Mouse (Mus musculus) heart, postnatal 25 days (tissue): Measurements from ENCODE around the gene Tmem14c. TPM values are rescaled to one million over a fixed set of nuclear protein-coding genes. Genes with fewer than 3 reads are reported as not detected.
"Not testable (repeated sequence)": the region's sequence is repeated elsewhere in the genome, so short reads cannot be mapped to it uniquely, and the experiment has no call there.

Source experiments
- DNase-seq: peaks from one replicate; pipeline ENCODE4 v3.0.0; 2022; ENCODE audit warnings: low spot score
- intact Hi-C: fragments of 180-260 bp; cut with DNase I; formaldehyde crosslinking; loops from one replicate; pipeline ENCODE4 v1.15.1; 2025
- total RNA-seq, 2 experiments: library from RNA; stranded (reverse); gene quantifications; 2 replicates each; pipeline ENCODE4 v1.2.3; 2021

The Tmem14c gene
- 100 to 1,000 TPM; 188 to 203 TPM for total RNA-seq

DNA sequence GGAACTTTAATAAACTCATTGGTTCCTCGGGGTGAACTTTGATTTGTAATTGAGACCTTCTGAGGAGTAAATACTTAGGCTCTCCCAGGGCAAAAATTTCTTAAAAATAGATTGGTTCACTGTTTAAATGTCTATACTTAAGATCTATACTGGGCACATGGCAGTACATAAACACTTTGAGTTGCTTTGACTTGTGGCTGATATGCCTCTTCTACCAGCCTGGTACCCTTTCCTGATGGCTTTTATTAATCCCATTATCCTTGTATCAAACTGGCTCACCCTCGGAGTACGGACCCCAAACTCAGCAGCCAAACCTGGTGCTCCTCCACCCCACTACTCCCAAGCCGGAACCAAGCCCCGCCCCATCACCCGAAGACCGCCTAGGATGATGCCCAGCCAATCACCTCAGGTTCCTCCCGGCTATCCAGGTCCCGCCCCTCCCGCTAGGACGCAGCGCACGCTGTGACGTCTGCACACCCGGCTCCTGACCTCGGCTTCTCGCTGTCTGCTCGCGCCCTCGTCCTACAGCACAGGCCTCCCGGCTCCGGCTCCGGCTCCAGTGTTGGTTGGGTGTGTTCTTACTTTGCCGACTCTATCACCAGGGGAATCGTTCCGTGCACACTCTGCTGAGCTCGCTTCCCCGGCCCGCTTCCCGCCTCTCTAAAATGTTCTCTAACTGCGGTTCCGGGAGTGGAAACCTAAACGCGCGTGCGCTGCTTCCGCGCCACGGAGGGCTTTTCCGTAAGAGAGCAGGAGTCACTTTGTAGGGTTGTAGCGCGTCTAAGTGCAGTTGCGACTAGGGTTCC lies at the start of gene Tmem14c:
Gene Tmem14c (plus strand): TSS at position 464 of the 806 bp plus-strand sequence.
- DNase-seq: peak; percentile 90
- intact Hi-C loops: loop anchor here (2.0 kb wide), 1 partner anchor 15 kb away; the partner anchor contains the start of gene Pak1ip1

DNA sequence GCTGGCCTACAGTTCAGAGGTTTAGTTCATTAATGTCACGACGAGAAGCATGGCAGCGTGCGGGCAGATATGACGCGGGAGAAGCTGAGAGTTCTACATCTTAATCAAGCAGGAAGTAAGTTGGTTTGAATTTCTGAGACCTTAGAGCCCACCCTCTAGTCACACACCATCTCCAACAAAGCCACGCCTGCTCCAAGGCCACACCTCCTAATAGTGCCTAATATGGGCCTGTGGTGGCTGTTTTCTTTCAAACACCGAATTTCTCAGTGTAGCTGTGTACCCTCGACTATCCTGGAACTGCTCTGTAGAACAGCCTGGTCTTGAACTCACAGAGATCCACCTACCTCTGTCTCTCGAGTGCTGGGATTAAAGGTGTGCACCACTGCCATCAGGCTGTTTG lies 48.5 kb upstream of the Tmem14c start:
- no peak for DNase-seq
- intact Hi-C loops: no loop called here

DNA sequence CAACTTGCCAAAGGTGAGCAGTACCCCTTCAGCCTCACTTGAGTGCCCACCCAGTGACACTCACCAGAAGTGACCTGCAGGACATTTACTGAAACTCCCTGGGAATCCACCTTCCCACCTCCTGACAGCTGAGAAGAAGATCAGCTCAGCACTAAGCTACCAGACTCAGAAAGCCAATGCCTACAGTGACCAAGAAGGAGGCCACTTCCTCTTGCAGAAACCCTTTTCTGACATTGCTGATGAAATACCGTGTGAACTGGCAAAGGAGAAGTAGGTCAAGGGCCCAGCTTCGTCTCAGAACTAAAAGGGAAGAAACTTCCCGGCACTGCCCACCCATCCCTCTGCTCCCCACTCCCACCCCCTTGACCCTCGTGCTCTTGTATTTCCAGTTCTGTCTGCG lies 47.5 kb upstream of the Tmem14c start:
- intact Hi-C loops: no loop called here
- DNase-seq: no peak

DNA sequence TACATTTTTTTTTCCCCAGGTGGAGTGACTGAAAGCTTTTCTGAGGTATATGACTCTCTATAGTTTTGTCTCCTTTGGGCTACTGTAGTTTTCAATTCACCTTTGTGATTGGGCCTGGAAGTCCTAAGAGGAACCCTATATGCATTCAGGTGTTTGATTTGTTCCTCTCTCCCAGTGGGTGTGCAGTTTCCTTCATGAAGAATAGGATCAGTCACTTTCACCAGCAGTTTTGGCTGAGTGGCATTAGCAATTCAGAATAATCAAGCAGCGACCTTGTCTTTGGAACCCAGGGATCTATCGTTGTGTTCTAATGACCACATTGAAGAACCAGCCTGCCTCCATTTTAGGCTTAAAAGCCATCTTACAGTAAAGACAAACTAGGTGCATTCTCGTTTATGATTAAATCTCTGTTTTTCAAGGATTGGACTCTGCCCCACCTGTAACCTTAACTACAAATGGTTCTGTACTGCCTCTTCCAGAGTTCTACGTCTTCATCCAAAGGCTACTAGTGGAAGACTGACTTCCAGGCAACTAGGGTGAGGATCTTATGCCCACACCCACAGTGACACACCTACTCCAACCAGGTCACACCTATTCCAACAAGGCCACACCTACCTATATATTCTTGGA lies 46.2 kb upstream of the Tmem14c start:
- DNase-seq: no peak
- intact Hi-C loops: no loop called here

DNA sequence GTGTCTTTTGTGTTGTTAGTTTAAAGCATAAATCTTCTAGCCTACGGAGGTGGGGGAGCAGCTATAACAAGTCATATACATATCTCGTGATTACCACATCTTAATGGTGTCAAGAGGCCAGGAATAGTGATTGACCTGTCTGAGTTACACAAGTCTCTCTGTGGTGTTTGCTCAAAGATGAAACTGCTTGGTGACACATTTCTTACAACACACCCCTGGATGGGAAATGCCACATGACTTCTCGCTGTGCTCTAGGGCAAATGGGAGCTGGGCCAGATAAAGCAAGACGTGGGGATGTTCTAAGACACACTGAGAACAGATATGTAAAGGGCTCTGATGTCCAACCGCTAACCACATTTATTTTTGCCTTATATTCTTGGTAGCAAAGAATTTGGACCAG lies 44.8 kb upstream of the Tmem14c start:
- intact Hi-C loops: no loop called here
- no peak for DNase-seq

DNA sequence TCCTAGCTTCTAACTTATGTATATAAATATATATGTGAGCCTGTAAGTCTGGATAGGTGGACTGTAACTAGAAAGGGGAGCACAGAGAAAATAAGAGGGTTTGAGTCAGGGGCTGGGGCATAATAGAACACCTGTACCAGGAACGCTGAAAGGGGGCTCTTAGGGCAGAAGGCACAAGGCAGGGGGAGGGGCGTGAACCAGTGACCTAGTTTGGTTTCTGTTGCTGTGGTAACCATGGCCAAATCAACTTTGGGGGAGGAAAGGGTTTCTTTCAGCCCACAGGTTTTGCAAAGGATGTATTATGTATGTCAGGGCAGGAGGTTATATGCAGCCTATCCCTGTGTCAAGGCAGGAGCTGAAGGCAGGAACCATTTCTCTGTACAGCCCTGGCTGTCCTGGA lies 44.3 kb upstream of the Tmem14c start:
- DNase-seq: no peak
- intact Hi-C loops: no loop called here

DNA sequence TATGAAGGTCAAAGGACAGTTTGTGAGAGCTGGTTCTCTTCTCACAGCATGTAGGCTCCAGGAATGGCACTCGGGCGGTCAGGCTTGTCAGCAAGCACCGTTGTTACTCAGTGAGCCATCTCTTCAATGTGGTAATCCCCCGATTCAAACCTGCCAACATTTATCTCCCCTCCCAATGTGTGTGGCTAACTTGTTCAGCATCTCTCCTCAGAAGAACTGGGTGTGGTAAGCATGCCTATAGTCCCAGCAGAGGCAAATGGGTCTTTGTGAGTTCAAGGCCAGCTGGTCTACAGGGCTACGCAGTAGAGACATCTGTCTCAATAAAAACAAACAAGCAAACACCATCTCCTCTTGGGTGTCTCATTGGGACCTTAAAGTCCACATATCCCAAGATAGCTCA lies 43.1 kb upstream of the Tmem14c start:
- intact Hi-C loops: no loop called here
- DNase-seq: no peak

DNA sequence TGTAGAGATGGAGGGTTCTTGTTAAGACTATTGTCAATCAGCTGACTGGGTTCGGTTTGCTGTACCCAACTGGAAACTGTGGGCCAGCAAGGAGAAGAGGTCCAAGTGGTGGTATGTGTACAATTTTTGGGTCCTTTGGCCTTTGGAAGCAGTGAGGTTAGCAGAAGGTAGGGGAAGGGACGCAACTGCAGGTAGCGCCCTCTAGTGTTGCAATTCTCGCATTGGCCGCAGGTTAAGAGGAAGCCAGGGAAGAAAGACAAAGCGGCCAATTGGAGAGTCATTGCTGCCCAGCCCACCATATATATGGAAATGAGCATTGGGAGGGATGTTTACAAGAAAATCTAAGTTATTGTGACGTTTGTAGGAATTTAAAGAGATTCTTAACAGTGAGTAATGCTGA lies 38.5 kb upstream of the Tmem14c start:
- DNase-seq: no peak
- intact Hi-C loops: loop anchor here (2.0 to 5.0 kb wide), 4 partner anchors 61 to 185 kb away; no protein-coding TSS in a partner anchor

DNA sequence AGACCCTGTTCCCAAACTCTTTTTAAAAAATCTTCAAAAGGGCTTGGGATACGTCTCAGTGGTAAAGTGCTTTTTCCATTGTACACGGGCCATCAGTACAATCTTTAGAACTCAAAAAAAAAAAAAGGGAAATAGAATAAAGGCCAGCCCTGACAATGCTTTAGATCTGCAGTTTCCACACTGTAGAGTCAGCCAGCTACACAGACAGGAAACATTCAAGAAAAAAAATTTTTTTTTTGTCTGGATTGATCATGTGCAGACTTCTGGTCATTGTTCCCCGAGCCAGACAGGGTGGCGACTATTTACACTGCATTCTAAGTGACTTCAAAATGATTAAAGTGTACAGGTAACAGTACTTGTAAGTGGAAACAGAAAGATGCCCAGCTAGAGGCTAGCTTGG lies 37.4 kb upstream of the Tmem14c start:
- DNase-seq: no peak
- intact Hi-C loops: loop anchor here (2.0 to 5.0 kb wide), 2 partner anchors 92 to 186 kb away; no protein-coding TSS in a partner anchor

DNA sequence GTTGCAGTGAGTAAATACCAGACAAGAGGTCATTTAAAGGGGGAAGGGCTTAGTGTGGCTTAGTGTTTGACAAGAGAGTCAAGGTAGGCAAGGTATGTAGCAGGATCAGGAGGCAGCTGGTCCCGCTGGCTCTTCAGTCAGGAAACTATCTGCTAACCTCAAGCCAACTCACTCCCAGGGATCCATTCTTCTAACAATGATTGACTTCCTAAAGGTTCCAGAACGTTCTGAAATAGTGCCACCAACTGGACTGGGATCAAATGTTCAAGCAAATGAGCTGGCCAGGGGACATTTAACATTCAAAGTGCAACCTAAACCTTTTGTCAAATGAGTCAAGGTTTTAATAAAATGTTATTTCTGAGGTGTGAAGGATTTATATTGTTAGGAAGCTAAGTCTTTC lies 36.8 kb upstream of the Tmem14c start:
- no peak for DNase-seq

DNA sequence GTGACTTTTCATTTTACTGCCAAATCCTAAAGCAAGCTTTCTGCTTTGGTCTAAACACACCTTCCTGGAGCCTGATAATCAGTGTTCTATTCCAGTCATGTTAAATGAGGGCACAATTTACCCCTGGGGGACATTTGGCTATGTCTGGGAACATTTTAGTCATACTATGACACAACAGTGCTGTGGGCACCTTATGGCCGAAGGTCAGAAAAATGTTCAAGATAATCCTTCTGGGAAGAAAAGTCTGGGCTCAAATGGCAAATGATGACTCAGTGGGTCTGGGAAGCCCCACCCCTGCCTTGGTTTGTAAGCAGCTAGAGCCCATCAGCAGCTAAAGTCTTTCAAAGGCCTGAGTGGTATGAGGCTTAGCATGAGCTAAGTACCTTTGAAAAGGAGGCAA lies 33.3 kb upstream of the Tmem14c start:
- DNase-seq: no peak
- intact Hi-C loops: no loop called here

More for the DNA sequence above, 36.8 kb upstream of the Tmem14c start:
- intact Hi-C loops: loop anchor here (2.0 to 5.0 kb wide), 2 partner anchors 93 to 187 kb away; no protein-coding TSS in a partner anchor

DNA sequence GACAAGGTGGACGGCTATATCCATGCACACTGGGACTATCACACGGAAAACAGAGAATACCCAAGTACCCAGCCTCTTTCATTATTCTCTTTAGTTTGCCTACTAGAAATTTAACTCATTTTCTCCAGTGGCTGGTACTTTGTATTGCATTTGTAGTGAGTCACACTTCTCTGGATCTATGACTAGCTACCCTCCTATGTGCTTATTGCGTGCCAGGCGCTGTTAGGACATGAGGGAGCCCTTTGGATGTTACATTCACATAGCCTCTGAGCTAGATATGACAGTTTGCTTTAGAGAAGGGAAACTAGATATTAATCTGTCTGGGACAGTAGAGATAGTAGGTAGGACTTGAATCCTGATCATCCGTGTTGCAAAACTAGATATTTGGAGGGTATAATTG lies 30.0 kb upstream of the Tmem14c start:
- no peak for DNase-seq
- intact Hi-C loops: no loop called here

DNA sequence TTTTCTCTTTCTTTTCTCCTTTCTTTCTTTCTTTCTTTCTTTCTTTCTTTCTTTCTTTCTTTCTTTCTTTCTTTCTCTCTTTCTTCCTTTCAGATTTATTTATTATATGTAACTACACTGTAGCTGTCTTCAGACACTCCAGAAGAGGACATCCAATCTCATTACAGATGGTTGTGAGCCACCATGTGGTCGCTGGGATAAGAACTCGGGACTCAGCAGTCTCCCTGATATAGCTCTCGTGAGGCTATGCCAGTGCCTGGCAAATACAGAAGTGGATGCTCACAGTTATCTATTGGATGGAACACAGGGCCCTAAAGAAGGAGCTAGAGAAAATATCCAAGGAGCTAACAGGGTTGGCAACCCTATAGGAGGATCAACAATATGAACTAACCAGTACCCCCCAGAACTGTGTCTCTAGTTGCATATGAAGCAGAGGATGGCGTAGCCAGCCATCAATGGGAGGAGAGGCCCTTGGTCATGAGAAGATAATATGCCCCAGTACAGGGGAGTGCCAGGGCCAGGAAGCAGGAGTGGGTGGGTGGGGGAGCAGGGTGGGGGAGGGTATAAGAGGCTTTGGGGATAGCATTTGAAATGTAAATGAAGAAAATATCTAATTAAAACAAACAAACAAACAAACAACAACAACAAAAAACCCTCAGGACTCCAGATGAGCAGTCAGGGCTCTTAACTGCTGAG lies 28.3 kb upstream of the Tmem14c start:
- intact Hi-C loops, DNase-seq: not testable (repeated sequence)

DNA sequence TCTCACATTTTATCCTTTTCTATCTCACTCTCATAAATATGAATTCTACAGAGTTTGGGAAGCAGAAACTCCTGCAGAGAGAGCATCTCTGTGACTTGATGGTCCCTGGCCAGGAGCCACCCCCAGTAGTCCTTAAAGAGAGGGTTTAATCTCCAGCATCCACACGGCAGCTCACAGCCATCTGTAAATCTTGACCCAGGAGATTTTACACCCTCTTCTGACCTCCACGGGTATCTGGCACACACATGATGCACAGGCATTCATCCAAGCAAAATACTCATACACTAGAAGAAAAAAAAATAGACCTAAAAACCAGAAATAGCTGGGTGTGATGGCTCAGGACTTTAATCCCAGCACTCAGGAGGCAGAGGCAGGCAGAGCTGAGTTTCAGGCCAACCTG lies 27.7 kb upstream of the Tmem14c start:
- intact Hi-C loops: no loop called here
- no peak for DNase-seq

DNA sequence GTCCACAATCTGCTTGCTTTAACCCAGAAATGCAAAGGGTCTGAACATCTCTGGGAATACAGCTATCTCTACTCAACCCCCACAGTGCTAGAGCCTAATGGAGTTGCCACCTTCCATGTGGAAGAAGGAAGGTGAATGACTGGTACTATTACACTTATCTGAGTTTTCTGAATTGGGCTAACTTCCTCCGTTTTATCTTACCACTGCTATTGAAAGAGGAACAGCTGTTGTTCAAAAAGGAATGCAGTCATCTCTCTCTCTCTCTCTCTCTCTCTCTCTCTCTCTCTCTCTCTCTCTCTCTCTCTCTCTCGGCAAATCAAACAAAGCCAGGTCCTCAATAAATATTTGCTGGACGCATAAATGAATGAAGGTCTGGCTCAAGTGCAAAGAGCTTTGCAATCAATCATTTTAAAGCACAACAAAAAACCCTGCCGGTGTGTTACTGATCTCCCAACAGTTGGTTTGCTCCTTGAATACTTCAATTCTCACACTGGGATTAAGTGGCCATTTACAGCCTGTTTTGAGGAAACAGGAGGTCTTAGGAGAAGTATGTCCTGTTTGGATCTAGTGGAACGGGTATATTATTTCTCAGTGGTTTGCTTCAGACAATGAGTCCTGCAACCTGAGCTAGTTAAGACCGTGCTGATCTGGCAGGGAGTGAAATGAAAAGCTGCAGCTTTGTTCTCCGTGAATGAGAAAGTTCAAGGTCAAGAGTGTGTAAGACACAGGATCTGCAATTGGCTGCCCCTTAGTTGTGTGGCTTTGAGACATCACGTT lies 21.4 kb upstream of the Tmem14c start:
- DNase-seq: no peak
- intact Hi-C loops: no loop called here

DNA sequence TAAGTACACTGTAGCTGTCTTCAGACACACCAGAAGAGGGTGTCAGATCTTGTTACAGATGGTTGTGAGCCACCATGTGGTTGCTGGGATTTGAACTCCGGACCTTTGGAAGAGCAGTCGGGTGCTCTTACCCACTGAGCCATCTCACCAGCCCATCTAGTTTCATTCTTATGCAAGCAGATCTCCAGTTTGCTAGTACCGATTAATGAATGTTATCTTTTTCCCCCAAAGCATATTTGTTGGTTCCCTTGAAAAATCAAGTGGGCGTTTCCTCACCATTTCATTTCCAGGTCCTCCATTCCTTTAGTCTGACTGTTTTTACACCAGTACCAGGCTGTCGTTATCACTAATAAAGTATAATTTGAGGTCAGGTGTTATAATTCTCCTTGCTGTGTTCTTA lies 17.6 kb upstream of the Tmem14c start:
- intact Hi-C loops, DNase-seq: not testable (repeated sequence)

DNA sequence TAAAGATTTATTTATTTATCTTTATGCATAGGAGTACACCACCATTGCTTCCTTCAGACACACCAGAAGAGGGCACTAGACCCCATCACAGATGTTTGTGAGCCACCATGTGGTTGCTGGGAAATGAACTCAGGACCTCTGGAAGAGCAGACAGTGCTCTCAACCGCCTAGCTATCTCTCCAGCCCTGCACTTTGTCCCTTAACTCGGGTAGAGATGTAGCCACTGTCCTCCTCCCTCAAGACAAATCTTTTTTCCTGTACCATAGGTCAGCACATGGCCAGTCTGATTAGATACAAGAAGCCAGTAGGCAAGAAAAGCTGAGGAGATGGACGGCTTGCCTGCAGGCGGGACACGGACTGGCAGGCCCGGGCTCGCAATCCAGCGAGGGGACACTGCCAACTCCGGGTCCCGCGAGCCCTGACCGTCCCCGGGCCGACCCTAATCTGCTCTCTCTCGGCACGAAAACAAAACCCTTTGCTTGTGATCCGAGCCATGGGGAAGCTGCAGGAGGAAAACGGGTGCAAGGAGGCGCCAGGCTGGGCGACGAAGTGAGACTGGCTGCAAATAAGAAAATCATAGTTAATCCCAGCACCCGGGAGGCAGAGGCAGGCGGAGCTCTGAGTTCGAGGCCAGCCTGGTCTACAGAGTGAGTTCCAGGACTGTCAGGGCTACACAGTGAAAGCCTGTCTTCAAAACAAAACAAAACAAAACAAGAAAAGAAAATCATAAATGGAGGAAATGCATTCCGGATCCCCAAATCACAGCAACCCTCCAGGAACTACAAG lies 15.8 kb upstream of the Tmem14c start:
- intact Hi-C loops: loop anchor here (2.0 kb wide), 1 partner anchor 16 kb away; the partner anchor contains the start of gene Tmem14c

DNA sequence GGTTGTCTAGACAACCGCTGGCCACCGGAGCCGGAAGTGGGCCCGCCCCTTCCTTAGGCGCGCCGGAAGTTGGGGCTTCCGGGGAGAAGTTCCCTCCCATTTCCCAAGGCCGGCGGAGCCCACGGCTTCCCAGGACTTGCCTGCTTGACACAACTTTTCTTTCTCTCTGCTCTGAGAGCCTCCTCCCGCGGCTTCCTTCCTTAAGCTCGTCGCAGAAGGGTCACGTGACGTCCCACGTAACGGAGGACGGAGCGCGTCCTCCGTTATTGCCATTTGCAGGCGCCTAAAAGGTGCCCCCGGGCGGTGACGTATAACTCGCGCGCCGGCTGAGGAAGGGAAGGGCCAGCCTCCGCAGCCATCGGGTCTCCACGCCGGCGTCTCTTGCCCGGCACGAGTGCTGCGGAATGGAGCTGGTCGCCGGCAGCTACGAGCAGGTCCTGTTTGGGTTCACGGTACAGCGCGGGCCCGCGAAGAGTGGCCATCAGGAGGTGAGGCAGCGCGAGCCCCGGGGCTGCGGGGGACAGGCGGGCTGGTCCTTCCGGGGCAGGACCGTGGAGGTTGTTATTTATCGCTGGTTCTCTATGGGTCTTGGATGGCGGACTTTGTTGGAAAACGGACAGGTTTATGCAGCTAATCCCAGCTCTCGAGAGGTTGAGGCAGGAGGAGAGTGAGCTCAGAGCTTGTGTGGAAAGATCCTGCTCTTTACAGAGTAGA lies 15.0 kb upstream of the Tmem14c start, which contains the start of gene Pak1ip1:
Gene Pak1ip1 (plus strand): TSS at position 98 of the 714 bp plus-strand sequence.
- intact Hi-C loops: loop anchor here (2.0 kb wide), 1 partner anchor 16 kb away; the partner anchor contains the start of gene Tmem14c
- peak; percentile 86 for DNase-seq

More for the DNA sequence above, 15.8 kb upstream of the Tmem14c start:
- no peak for DNase-seq
